ENCODE assay signal across 9 mouse cellular contexts in genomic region chr7:65519788-65520563, GRCm38 (mm10). TPM values are rescaled to one million over a fixed set of nuclear protein-coding genes. Genes with fewer than 3 reads are reported as not detected.
DNase-seq lines count a peak whose midpoint lies in the region; ATAC-seq and TF ChIP-seq lines count a peak whose summit lies in the region.
"Had no signal": no experiment of that assay in that cellular context is flagged by ENCODE, and none has a peak within 500 bp of the region (broad histone marks: within the 10 kb centered on the region; RNA-seq: fewer than 3 reads in every experiment).

No protein-coding gene starts in this region.

- TF ChIP-seq CTCF in brain, embryonic 14.5 days (IDR thresholded peaks at IDR 0.05; ENCODE audit: borderline replicate concordance, extremely low read depth, insufficient read depth, insufficient read length) = peak; percentile 96
- peak; percentile 97 for TF ChIP-seq CTCF in left cerebral cortex, adult 2 months (IDR thresholded peaks at IDR 0.05)

- no peaks in the 10 kb centered on the region for H3K36me3 ChIP-seq in midbrain, embryonic 10.5 days
- H3K36me3 ChIP-seq in splenic B cell, adult 2 months (ENCODE audit: control insufficient read depth, insufficient read depth, low read length, poor library complexity, severe bottlenecking) = no peaks in the 10 kb centered on the region

- TF ChIP-seq POLR2A in brain, embryonic 14.5 days (IDR thresholded peaks at IDR 0.05; ENCODE audit: borderline replicate concordance, extremely low read depth, insufficient read depth, insufficient read length, poor library complexity, severe bottlenecking) = no peak

- intact Hi-C loops in heart, postnatal 14 days (cut with DNase I) = loop anchor here (1.0 to 10.0 kb wide), 2 partner anchors 115 to 201 kb away; no protein-coding TSS in a partner anchor
- intact Hi-C loops in left cerebral cortex, adult 2 months (cut with DNase I) = loop anchor here (5.0 kb wide), 1 partner anchor 203 kb away; no protein-coding TSS in a partner anchor

- WGBS in midbrain, embryonic 10.5 days = 50% methylated on average over 12 of the region's 12 CpGs

- H3K27ac ChIP-seq in left cerebral cortex, adult 2 months = 0 out of 2 replicates have a peak overlapping the region, but pooled peaks have one; percentile 0
- no peak overlapping the region for H3K27ac ChIP-seq in midbrain, embryonic 10.5 days (replicated peaks)
- H3K27ac ChIP-seq: macrophage had no signal

- no peak for ATAC-seq in frontal cortex, adult (ENCODE audit: low TSS enrichment)
- peak; percentile 49 for ATAC-seq in erythroblast, adult 5-6 weeks (replicated peaks; ENCODE audit: low FRiP score, poor library complexity, severe bottlenecking)

- DNase-seq in frontal cortex, postnatal 25 days (ENCODE audit: low spot score in 2 of 2) = peak; percentile 58 to 66
- peak; percentile 75 for DNase-seq in brain, embryonic 14.5 days (ENCODE audit: low read depth)
- DNase-seq in heart, postnatal 14 days = peak; percentile 71 to 84
- peak; percentile 59 to 69 for DNase-seq in left cerebral cortex, adult 2 months (ENCODE audit: extremely low spot score in 1 of 2, low spot score in 2 of 2)
- peak; percentile 77 for DNase-seq in midbrain, embryonic 10.5 days (ENCODE audit: low spot score)
- DNase-seq in splenic B cell, adult 2 months (ENCODE audit: low read depth, low spot score) = peak; percentile 45

- H3K9me3 ChIP-seq in midbrain, embryonic 10.5 days (replicated peaks) = no peaks in the 10 kb centered on the region

- H3K4me1 ChIP-seq in midbrain, embryonic 10.5 days = peaks cover 9% of the 10 kb centered on the region

- H3K27me3 ChIP-seq in midbrain, embryonic 10.5 days (ENCODE audit: low read depth, poor library complexity, severe bottlenecking) = peaks cover 37% of the 10 kb centered on the region
- no peaks in the 10 kb centered on the region for H3K27me3 ChIP-seq in splenic B cell, adult 2 months (ENCODE audit: control insufficient read depth, insufficient read depth, low read length, poor library complexity, severe bottlenecking)

- no peak overlapping the region for H3K4me3 ChIP-seq in left cerebral cortex, adult 2 months
- H3K4me3 ChIP-seq in midbrain, embryonic 10.5 days = no peak overlapping the region

RNA-seq across cellular contexts. Expression of gene Tjp1, which starts 7.6 kb away (rescaled TPM):
- 29.6 and 44.8 TPM in 2 replicates for polyA plus RNA-seq in brain, embryonic 14.5 days (2012; rRNA removed)
- total RNA-seq in erythroblast, adult 5-6 weeks (2015; ENCODE audit: low replicate concordance) = 1.7 and 2.3 TPM in 2 replicates
- total RNA-seq in erythroblast, adult 5-6 weeks (2017; ENCODE audit: low replicate concordance) = 3.6 and 26.8 TPM in 2 replicates
- total RNA-seq in heart, postnatal 14 days (2021) = 100 to 1,000 TPM; 126 to 133 TPM
- 100 to 1,000 TPM; 148 to 153 TPM for total RNA-seq in left cerebral cortex, adult 2 months (2021)
- polyA plus RNA-seq in midbrain, embryonic 10.5 days (2016; fragmentation: Nextera tagmentation; extraction: Ambion mirVana) = 21.7 and 25.0 TPM in 2 replicates

Comparison
In these comparisons a context has a peak if more than half of its experiments do, and no peak if none do; other contexts are left out.
1. RNA of gene Tjp1, which starts 7.6 kb away (total RNA-seq): 148 to 153 TPM in left cerebral cortex, adult 2 months and 126 to 133 TPM in heart, postnatal 14 days; 1.7 to 26.8 TPM in erythroblast, adult 5-6 weeks; every median in the first group is over 4 times any median in the second.
2. Peak in every context shown above with its lines, with median percentiles within 50 percentile points of each other: DNase-seq.